In genomic region chr11:101323609-101324008, GRCm38 (mm10) we compare ENCODE assay signal across 9 mouse cellular contexts. TPM values are rescaled to one million over a fixed set of nuclear protein-coding genes. Genes with fewer than 3 reads are reported as not detected.
DNase-seq lines count a peak whose midpoint lies in the region; ATAC-seq and TF ChIP-seq lines count a peak whose summit lies in the region.
"Had no signal": no experiment of that assay in that cellular context is flagged by ENCODE, and none has a peak within 500 bp of the region (broad histone marks: within the 10 kb centered on the region; RNA-seq: fewer than 3 reads in every experiment).

No protein-coding gene starts in this region.

- H3K4me1 ChIP-seq in embryonic fibroblast, embryonic 13.5 days (ENCODE audit: control insufficient read depth, insufficient read depth, low read length): no peaks in the 10 kb centered on the region
- peaks cover 2% of the 10 kb centered on the region; the same call in 1 of the 2 replicates for H3K4me1 ChIP-seq in heart, postnatal 0 days (ENCODE audit: control insufficient read depth, insufficient read depth)

- ATAC-seq in heart, postnatal 0 days (ENCODE audit: insufficient read depth, low read depth): peak; percentile 61
- ATAC-seq in inflammation-experienced regulatory T-cells, adult 6 months: no peak

- TF ChIP-seq CTCF in embryonic fibroblast, embryonic 13.5 days (IDR thresholded peaks at IDR 0.05; ENCODE audit: borderline replicate concordance, insufficient read depth, low read length): peak; percentile 95
- peak; percentile 97 for TF ChIP-seq CTCF in heart, postnatal 0 days (IDR thresholded peaks at IDR 0.05; ENCODE audit: low read depth)

- 4% methylated on average over 4 of the region's 4 CpGs for whole genome bisulfite sequencing in heart, postnatal 0 days

- H3K36me3 ChIP-seq in heart, postnatal 0 days (replicated peaks; ENCODE audit: control insufficient read depth, insufficient read depth, low read length): peaks cover 58% of the 10 kb centered on the region

- no peaks in the 10 kb centered on the region for H3K9me3 ChIP-seq in heart, postnatal 0 days (replicated peaks; ENCODE audit: control insufficient read depth, low read length)
- H3K9me3 ChIP-seq: heart, embryonic 13.5 days had no signal

- no peak overlapping the region for H3K27ac ChIP-seq in embryonic fibroblast, embryonic 13.5 days (ENCODE audit: insufficient read depth, low read length)
- H3K27ac ChIP-seq in heart, postnatal 0 days (ENCODE audit: low read depth): no peak overlapping the region
- H3K27ac ChIP-seq: heart, embryonic 13.5 days had no signal

- H3K4me3 ChIP-seq in embryonic fibroblast, embryonic 13.5 days (ENCODE audit: insufficient read depth, low read length): no peak overlapping the region
- no peak overlapping the region for H3K4me3 ChIP-seq in heart, postnatal 0 days (ENCODE audit: low read depth, low read length)
- H3K4me3 ChIP-seq: heart, embryonic 13.5 days had no signal

- H3K9ac ChIP-seq in heart, postnatal 0 days (replicated peaks; ENCODE audit: low read depth, low read length): no peak overlapping the region
- H3K9ac ChIP-seq: heart, embryonic 13.5 days had no signal

- TF ChIP-seq EP300 in heart, postnatal 0 days (IDR thresholded peaks at IDR 0.05; ENCODE audit: low read depth): no peak

- no peaks in the 10 kb centered on the region for H3K27me3 ChIP-seq in heart, postnatal 0 days (ENCODE audit: control insufficient read depth, insufficient read depth, low read length)
- H3K27me3 ChIP-seq: heart, embryonic 13.5 days had no signal

- TF ChIP-seq POLR2A in embryonic fibroblast, embryonic 13.5 days (IDR thresholded peaks at IDR 0.05; ENCODE audit: low read depth, low read length): no peak

- H3K4me2 ChIP-seq in heart, postnatal 0 days (ENCODE audit: low read depth, low read length): no peak overlapping the region
- H3K4me2 ChIP-seq: heart, embryonic 13.5 days had no signal

- DNase-seq in ES-CJ7 (ENCODE audit: low read depth, low spot score): peak; percentile 83
- DNase-seq in adrenal gland, postnatal 14 days: peak; percentile 85
- peak; percentile 80 for DNase-seq in heart, postnatal 0 days (ENCODE audit: low spot score)
- DNase-seq in layer of hippocampus, adult 11-12 months (ENCODE audit: low spot score): peak; percentile 80
- DNase-seq in lung, adult 18-20 months: peak; percentile 43 to 63
- DNase-seq in ovary, postnatal 14 days (ENCODE audit: low spot score): peak; percentile 53

RNA-seq across cellular contexts. Expression of gene Aoc2, which starts 1.3 kb away (rescaled TPM):
- total RNA-seq in adrenal gland, postnatal 14 days (2021): 7.3 and 10.2 TPM in 2 replicates
- polyA plus RNA-seq in embryonic fibroblast, embryonic 13.5 days (2011; ENCODE audit: insufficient read length, low read depth, missing spikeins): 1.3 and 1.7 TPM in 2 replicates
- 1.8 and 2.0 TPM in 2 replicates for total RNA-seq in heart, postnatal 0 days (2014; rRNA removed; ENCODE audit: low replicate concordance)
- polyA plus RNA-seq in heart, postnatal 0 days (2015; fragmentation: Nextera tagmentation; extraction: Ambion mirVana): 0.16 and 0.30 TPM in 2 replicates
- polyA plus RNA-seq in inflammation-experienced regulatory T-cells, adult 6 months (2017; shearing (Covaris generic)): 10 to 100 TPM in 1 of 3 experiments, 1 to 10 TPM in 2; 2.5 to 12.3 (median 4.9) TPM

RNA-seq across cellular contexts. Expression of gene Aoc3, which starts 6.8 kb away (rescaled TPM):
- 125 and 168 TPM in 2 replicates for total RNA-seq in adrenal gland, postnatal 14 days (2021)
- polyA plus RNA-seq in embryonic fibroblast, embryonic 13.5 days (2011; ENCODE audit: insufficient read length, low read depth, missing spikeins): 2.7 and 4.2 TPM in 2 replicates
- total RNA-seq in heart, postnatal 0 days (2014; rRNA removed; ENCODE audit: low replicate concordance): 14.4 and 23.9 TPM in 2 replicates
- polyA plus RNA-seq in heart, postnatal 0 days (2015; fragmentation: Nextera tagmentation; extraction: Ambion mirVana): 2.5 and 2.8 TPM in 2 replicates
- polyA plus RNA-seq in inflammation-experienced regulatory T-cells, adult 6 months (2017; shearing (Covaris generic)): not detected

RNA-seq across cellular contexts. Expression of gene Psme3, which starts 7.6 kb away (rescaled TPM):
- total RNA-seq in adrenal gland, postnatal 14 days (2021): 148 and 152 TPM in 2 replicates
- polyA plus RNA-seq in embryonic fibroblast, embryonic 13.5 days (2011; ENCODE audit: insufficient read length, low read depth, missing spikeins): 127 and 143 TPM in 2 replicates
- 44.7 and 52.2 TPM in 2 replicates for total RNA-seq in heart, postnatal 0 days (2014; rRNA removed; ENCODE audit: low replicate concordance)
- 47.8 and 52.0 TPM in 2 replicates for polyA plus RNA-seq in heart, postnatal 0 days (2015; fragmentation: Nextera tagmentation; extraction: Ambion mirVana)
- 10 to 100 TPM; 25.8 to 37.6 (median 36.8) TPM for polyA plus RNA-seq in inflammation-experienced regulatory T-cells, adult 6 months (2017; shearing (Covaris generic))

RNA-seq across cellular contexts. Expression of gene Becn1, which starts 21.5 kb away (rescaled TPM):
- 135 and 147 TPM in 2 replicates for total RNA-seq in adrenal gland, postnatal 14 days (2021)
- polyA plus RNA-seq in embryonic fibroblast, embryonic 13.5 days (2011; ENCODE audit: insufficient read length, low read depth, missing spikeins): 77.3 and 86.3 TPM in 2 replicates
- total RNA-seq in heart, postnatal 0 days (2014; rRNA removed; ENCODE audit: low replicate concordance): 73.0 and 88.2 TPM in 2 replicates
- 98.9 and 107 TPM in 2 replicates for polyA plus RNA-seq in heart, postnatal 0 days (2015; fragmentation: Nextera tagmentation; extraction: Ambion mirVana)
- 10 to 100 TPM; 62.1 to 87.3 (median 74.1) TPM for polyA plus RNA-seq in inflammation-experienced regulatory T-cells, adult 6 months (2017; shearing (Covaris generic))

RNA-seq across cellular contexts. Expression of gene G6pc, which starts 43.8 kb away (rescaled TPM):
- total RNA-seq in adrenal gland, postnatal 14 days (2021): 8.4 and 26.4 TPM in 2 replicates
- not detected in 2 replicates for polyA plus RNA-seq in embryonic fibroblast, embryonic 13.5 days (2011; ENCODE audit: insufficient read length, low read depth, missing spikeins)
- total RNA-seq in heart, postnatal 0 days (2014; rRNA removed; ENCODE audit: low replicate concordance): 0.50 TPM in 1 of 2 replicates, not detected in the other
- 0.05 TPM in 1 of 2 replicates, not detected in the other for polyA plus RNA-seq in heart, postnatal 0 days (2015; fragmentation: Nextera tagmentation; extraction: Ambion mirVana)
- not detected for polyA plus RNA-seq in inflammation-experienced regulatory T-cells, adult 6 months (2017; shearing (Covaris generic))
- polyA plus RNA-seq: heart, embryonic 13.5 days had no signal
